Mouse (Mus musculus) 3T3-L1 (cell line): ENCODE measurements at regions not wholly inside any gene's neighbourhood (a gene's known extent, or its start where the extent isn't known, plus 50 kb on each side); places are given as distances from the start of the nearest gene placed in this dataset.

Experiments
- DNase-seq: peaks from one replicate; pipeline ENCODE4 v3.0.0-alpha.2; 2015; ENCODE audit warnings: low read depth, low spot score

DNA sequence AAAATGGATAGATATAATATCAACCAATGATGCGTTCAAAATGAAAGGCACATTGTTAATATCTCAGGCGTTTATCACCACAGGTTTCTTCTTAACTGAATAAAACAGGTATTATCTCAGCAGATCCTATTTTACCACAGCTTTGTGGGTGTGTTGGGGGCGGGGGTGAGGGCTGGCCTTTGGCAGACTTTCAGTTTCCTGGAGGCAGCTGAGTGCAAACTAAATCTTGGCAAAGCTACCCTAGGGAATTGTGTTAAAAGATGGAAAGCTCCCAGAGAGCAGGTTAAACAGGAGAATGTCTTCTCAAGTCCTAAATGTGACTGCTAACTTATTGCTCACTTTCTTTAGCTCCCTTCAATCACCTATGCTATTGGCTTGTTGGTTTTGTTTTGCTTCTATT is 223.8 kb downstream of the Kdm4c start:
- DNase-seq = no peak

DNA sequence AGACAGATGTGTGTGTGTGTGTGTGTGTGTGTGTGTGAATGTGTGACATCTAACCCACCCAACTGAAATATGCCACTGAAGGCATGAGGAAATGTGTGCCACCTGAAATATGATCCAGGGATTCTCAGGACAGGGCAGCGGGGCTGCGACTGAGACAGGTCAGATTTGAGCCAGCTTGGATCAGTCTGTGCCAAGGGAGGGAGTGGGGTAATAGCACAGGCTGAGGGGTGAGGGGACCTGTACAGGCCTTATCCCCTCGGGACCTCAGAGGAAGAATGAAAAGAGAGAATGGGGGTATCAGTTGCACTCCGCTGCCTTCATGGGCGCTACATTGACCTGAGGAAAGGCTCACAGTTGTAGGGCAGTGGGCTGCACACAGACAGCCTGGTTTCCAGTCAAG is 270.2 kb downstream of the Kdm4c start:
- DNase-seq = no peak

DNA sequence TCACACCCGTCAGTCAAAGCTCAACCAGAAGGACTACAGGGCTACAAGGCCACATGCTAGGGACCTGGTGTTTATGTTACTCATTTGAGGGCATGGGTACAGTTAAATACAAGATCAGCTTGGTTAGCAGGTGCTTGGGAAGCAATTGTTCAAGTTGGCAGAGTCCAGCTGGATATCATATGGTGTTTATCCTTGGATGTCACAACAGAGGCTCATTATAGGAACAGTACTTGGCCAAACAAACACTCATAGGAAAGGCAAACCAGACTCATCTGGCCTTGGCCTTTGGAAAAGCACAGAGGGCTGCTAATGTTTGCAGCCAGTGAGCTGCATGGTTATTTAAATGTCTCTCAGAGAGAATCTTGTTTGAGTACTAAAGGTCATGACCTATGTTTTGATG is 311.6 kb downstream of the Kdm4c start:
- DNase-seq = no peak

DNA sequence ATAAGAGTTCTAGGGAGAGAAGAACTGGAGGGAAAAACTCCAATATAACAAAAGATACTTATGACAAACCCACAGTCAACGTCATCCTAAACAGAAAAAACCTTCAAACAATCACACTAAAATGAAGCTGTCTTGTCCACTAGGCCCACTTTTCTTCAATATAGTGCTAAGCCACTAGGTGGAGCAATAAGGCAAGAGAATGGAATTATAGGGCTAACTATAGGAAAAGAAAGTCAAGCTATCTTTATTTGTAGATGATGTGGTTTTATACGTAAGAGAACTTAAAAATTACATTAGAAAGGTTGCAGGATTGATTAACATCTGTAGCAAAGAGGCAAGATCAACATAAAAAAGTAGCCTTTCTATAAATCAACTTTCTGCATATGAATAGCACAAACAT is 321.3 kb downstream of the Kdm4c start:
- DNase-seq = peak; percentile 59

GRCm38 (mm10) chr4:74586400-74586799 is 344.1 kb downstream of the Kdm4c start:
- DNase-seq = no peak

DNA sequence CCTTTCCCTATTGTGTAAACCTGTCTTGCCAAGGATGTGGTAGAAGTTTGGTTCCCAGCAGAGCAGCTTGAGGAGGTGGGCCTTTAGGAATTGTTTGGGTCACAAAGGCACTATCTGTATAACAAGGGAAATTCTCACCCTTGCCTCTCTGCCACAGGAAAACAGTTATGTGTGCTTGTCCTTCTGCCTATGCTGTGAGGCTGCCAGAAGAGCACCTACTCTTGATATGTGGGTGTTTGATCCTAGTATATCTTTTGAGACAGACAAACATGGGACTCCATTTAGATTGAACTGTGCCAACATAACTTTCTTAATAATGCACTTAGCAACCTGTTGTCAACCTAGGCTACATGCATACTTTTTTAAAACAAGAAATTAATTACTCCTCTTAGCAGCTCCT is 344.8 kb downstream of the Kdm4c start:
- DNase-seq = no peak

DNA sequence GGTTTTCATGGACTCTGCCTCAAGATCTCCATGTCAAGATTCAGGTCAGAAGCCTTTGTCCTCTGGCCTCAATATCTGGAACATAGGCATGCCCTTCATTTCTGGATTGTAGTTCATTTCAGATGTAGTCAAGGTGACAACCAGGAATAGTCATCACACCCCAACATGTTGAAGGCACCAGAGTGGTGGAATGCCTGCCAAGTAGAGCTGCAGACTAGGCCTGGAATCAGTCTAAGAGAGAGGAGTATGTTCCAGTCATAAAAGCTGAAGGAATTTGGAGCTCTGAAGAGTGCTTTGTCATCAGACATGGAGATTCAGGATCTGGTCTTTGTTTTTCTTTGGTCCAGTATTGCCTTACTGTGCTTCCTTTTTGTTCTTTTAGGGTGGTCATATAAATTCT is 346.5 kb downstream of the Kdm4c start:
- no peak for DNase-seq

DNA sequence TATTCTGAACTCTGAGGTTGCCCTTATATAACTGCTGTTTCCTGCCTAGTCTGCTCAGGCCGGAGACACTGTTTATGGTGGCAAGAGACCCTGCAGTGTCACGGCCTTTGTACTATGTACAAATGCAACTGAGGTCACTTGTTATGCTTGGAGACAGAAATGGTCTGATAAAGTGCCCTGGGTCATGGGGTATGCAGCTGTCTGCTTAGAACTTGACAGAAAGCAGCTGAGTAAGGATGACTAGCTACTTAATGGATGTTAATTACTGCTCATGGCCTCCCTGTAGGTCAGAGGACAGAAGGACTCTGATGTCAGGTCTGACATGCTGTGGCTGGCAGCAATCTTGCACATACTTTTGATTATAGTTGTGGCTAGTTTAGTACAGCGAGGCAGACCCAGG is 370.7 kb downstream of the Kdm4c start:
- no peak for DNase-seq
